Mouse (Mus musculus) thymus, adult 2 months (tissue): ENCODE measurements around the gene Smok3c.

ENCODE experiments used
- CTCF ChIP-seq: fragments of 200-500 bp; IDR thresholded peaks from 2 replicates; pipeline ENCODE4 v1.5.1; 2012; ENCODE audit warnings: mild to moderate bottlenecking, control low read depth, low read length, moderate library complexity, borderline replicate concordance; ENCODE audit not compliant: control insufficient read depth, poor library complexity, insufficient read depth; ENCODE audit errors: extremely low read depth
- POLR2A ChIP-seq: fragments of 200-500 bp; IDR thresholded peaks from 2 replicates; pipeline ENCODE4 v1.6.1; 2012; ENCODE audit warnings: mild to moderate bottlenecking, low read length, control low read depth, moderate library complexity; ENCODE audit not compliant: control insufficient read depth, poor library complexity, insufficient read depth; ENCODE audit errors: extremely low read depth

DNA sequence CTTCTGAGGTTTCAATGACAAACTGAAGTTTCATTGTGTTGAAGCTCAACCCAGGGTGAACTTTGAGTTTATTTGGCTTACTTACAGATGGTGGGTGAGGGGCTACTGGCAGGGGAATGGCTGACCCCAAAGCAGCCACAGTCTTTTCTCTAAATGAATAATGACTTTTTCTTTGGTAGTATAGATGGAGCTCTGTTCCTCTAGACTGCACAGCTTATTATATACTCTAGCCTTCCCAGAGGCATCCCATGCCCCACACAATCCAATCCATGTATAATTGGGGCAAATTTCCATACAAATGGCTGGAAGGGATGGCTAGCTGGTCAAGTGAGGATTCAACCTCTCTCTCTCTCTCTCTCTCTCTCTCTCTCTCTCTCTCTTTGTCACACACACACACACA, 36.0 kb upstream of the Smok3c start:
- TF ChIP-seq POLR2A (no peak), CTCF (no peak)
